Mouse (Mus musculus): ENCODE results near the gene Cpa5.

Cpa5 gene

GRCm38 (mm10) chr6:30610710-30611109 lies at the start of gene Cpa5:
TSS of gene Cpa5 (plus strand) at chr6:30611010.
- DNase-seq (ENCODE audit: low spot score in 2 of 2) = no peak

- DNase-seq (ENCODE audit: low spot score in 2 of 2) = no peak
Observed at GRCm38 (mm10) chr6:30562132-30562531, 48.7 kb upstream of the Cpa5 start.

- DNase-seq (ENCODE audit: low spot score in 2 of 2) = no peak
Observed at GRCm38 (mm10) chr6:30563575-30563974, 47.2 kb upstream of the Cpa5 start.

GRCm38 (mm10) chr6:30564051-30564450 lies 46.8 kb upstream of the Cpa5 start:
- DNase-seq (ENCODE audit: low spot score in 2 of 2) = no peak

GRCm38 (mm10) chr6:30568069-30568468 lies 42.7 kb upstream of the Cpa5 start, which contains the start of gene Cpa4:
TSS of gene Cpa4 (plus strand) at chr6:30568369.
- DNase-seq (ENCODE audit: low spot score in 2 of 2) = no peak

- DNase-seq (ENCODE audit: low spot score in 2 of 2) = peak in 1 of 2 experiments; percentile 69
Observed at GRCm38 (mm10) chr6:30569331-30569730, 41.5 kb upstream of the Cpa5 start.

- no peak for DNase-seq (ENCODE audit: low spot score in 2 of 2)
Observed at GRCm38 (mm10) chr6:30570012-30570411, 40.8 kb upstream of the Cpa5 start.

GRCm38 (mm10) chr6:30572456-30573311 lies 38.1 kb upstream of the Cpa5 start:
- DNase-seq (ENCODE audit: low spot score in 2 of 2) = peak; percentile 76 to 89

GRCm38 (mm10) chr6:30573380-30573779 lies 37.4 kb upstream of the Cpa5 start:
- DNase-seq (ENCODE audit: low spot score in 2 of 2) = no peak

- DNase-seq (ENCODE audit: low spot score in 2 of 2) = no peak
Observed at GRCm38 (mm10) chr6:30574945-30575344, 35.9 kb upstream of the Cpa5 start.

- no peak for DNase-seq (ENCODE audit: low spot score in 2 of 2)
Observed at GRCm38 (mm10) chr6:30576477-30577203, 34.2 kb upstream of the Cpa5 start.

GRCm38 (mm10) chr6:30579961-30580840 lies 30.6 kb upstream of the Cpa5 start:
- DNase-seq (ENCODE audit: low spot score in 2 of 2) = peak in 1 of 2 experiments; percentile 33

GRCm38 (mm10) chr6:30580841-30581176 lies 30.0 kb upstream of the Cpa5 start:
- DNase-seq (ENCODE audit: low spot score in 2 of 2) = no peak

GRCm38 (mm10) chr6:30586886-30587442 lies 23.8 kb upstream of the Cpa5 start:
- no peak for DNase-seq (ENCODE audit: low spot score in 2 of 2)

- no peak for DNase-seq (ENCODE audit: low spot score in 2 of 2)
Observed at GRCm38 (mm10) chr6:30589819-30590218, 21.0 kb upstream of the Cpa5 start.

- no peak for DNase-seq (ENCODE audit: low spot score in 2 of 2)
Observed at GRCm38 (mm10) chr6:30591851-30592404, 18.9 kb upstream of the Cpa5 start.

- DNase-seq (ENCODE audit: low spot score in 2 of 2) = no peak
Observed at GRCm38 (mm10) chr6:30592417-30592974, 18.3 kb upstream of the Cpa5 start.

GRCm38 (mm10) chr6:30594364-30594763 lies 16.4 kb upstream of the Cpa5 start:
- DNase-seq (ENCODE audit: low spot score in 2 of 2) = no peak

- DNase-seq (ENCODE audit: low spot score in 2 of 2) = no peak
Observed at GRCm38 (mm10) chr6:30596230-30596898, 14.4 kb upstream of the Cpa5 start.

- no peak for DNase-seq (ENCODE audit: low spot score in 2 of 2)
Observed at GRCm38 (mm10) chr6:30600033-30600432, 10.8 kb upstream of the Cpa5 start.

Measured in frontal cortex, postnatal 36 days (tissue).